Mouse (Mus musculus) heart, postnatal 0 days (tissue): ENCODE data around the gene Dnajb13. TPM values are rescaled to one million over a fixed set of nuclear protein-coding genes. Genes with fewer than 3 reads are reported as not detected.

Experiments used
- ATAC-seq: fragments of 200-750 bp; cut with Nextera tagmentation; 2 replicates; pipeline ENCODE4 v1.8.0; 2017; ENCODE audit warnings: low read depth, moderate number of reproducible peaks, moderate library complexity; ENCODE audit not compliant: insufficient read depth
- DNase-seq: peaks from one replicate; pipeline ENCODE4 v3.0.0-alpha.2; 2016; ENCODE audit warnings: low spot score
- H3K27ac ChIP-seq: fragments of 300-500 bp; sonication (generic); 2 replicates; pipeline ENCODE4 v1.5.1; 2014; ENCODE audit warnings: low read depth, mild to moderate bottlenecking
- H3K27me3 ChIP-seq: fragments of 300-500 bp; sonication (generic); 2 replicates; pipeline ENCODE4 v1.6.1; 2014; ENCODE audit warnings: low read length, mixed read lengths; ENCODE audit not compliant: control insufficient read depth, insufficient read depth
- H3K36me3 ChIP-seq: fragments of 300-500 bp; sonication (generic); replicated peaks from 2 replicates; pipeline ENCODE4 v1.6.1; 2014; ENCODE audit warnings: low read length, mixed read lengths; ENCODE audit not compliant: control insufficient read depth, insufficient read depth
- H3K4me1 ChIP-seq: fragments of 300-500 bp; sonication (generic); 2 replicates; pipeline ENCODE4 v1.6.1; 2014; ENCODE audit warnings: antibody characterized with exemption; ENCODE audit not compliant: control insufficient read depth, insufficient read depth
- H3K4me2 ChIP-seq: fragments of 300-500 bp; sonication (generic); 2 replicates; pipeline ENCODE4 v1.6.1; 2014; ENCODE audit warnings: low read depth, mild to moderate bottlenecking, low read length, moderate library complexity
- H3K4me3 ChIP-seq: fragments of 300-500 bp; sonication (generic); 2 replicates; pipeline ENCODE4 v1.5.1; 2014; ENCODE audit warnings: low read depth, low read length
- H3K9ac ChIP-seq: fragments of 300-500 bp; sonication (generic); replicated peaks from 2 replicates; pipeline ENCODE4 v1.6.1; 2014; ENCODE audit warnings: low read depth, low read length, mixed read lengths
- H3K9me3 ChIP-seq: fragments of 300-500 bp; sonication (generic); replicated peaks from 2 replicates; pipeline ENCODE4 v1.6.1; 2016; ENCODE audit warnings: low read length; ENCODE audit not compliant: control insufficient read depth
- CTCF ChIP-seq: IDR thresholded peaks from 2 replicates; pipeline ENCODE4 v1.5.1; 2016; ENCODE audit warnings: antibody characterized with exemption, control low read depth, low read depth
- EP300 ChIP-seq: IDR thresholded peaks from 2 replicates; pipeline ENCODE4 v1.6.1; 2016; ENCODE audit warnings: antibody characterized with exemption, low read depth
- WGBS: fragments of 180-500 bp; shearing (Covaris S2); extraction: QIAGEN DNeasy Blood & Tissue Kit; methylation state at CpG from one replicate; pipeline ENCODE4 v1.1.7; 2014; 5-methylcytosine and 5-hydroxymethylcytosine counted together
- polyA plus RNA-seq: library from polyadenylated mRNA; unstranded; fragments of >200 nt; fragmentation: Nextera tagmentation; extraction: Ambion mirVana; gene quantifications from 2 replicates; pipeline ENCODE4 v1.2.1, GENCODE M21; 2015
- total RNA-seq: library from RNA; depleted of rRNA; stranded (reverse); fragments of >200 nt; gene quantifications from 2 replicates; pipeline ENCODE4 v1.2.3, GENCODE M21; 2014; ENCODE audit warnings: low replicate concordance

The Dnajb13 gene
- total and polyA plus RNA-seq, 2 experiments from 2014 or later: 0.07 TPM; not detected in 1

GRCm38 (mm10) chr7:100501844-100502373 lies 12.9 kb downstream of the Dnajb13 start:
- Histone ChIP-seq H3K27ac (no peak overlapping the region), H3K4me2 (no peak overlapping the region), H3K4me3 (no peak overlapping the region), H3K9me3 (no peaks in the 10 kb centered on the region), H3K4me1 (no peaks in the 10 kb centered on the region), H3K27me3 (no peaks in the 10 kb centered on the region), H3K36me3 (peaks cover 23% of the 10 kb centered on the region; the same call in 1 of the 2 replicates), H3K9ac (no peak overlapping the region)
- whole genome bisulfite sequencing: 55% methylated on average over 2 of the region's 2 CpGs
- ATAC-seq (no peak), DNase-seq (no peak)
- TF ChIP-seq EP300 (no peak), CTCF (no peak)

GRCm38 (mm10) chr7:100501027-100501843 lies 13.5 kb downstream of the Dnajb13 start:
- H3K4me1 ChIP-seq: peaks cover 5% of the 10 kb centered on the region; the same call in 1 of the 2 replicates
- TF ChIP-seq CTCF (no peak), EP300 (no peak)
- no peak overlapping the region for H3K27ac ChIP-seq
- H3K9me3 ChIP-seq: no peaks in the 10 kb centered on the region
- DNase-seq: no peak
- no peak overlapping the region for H3K4me2 ChIP-seq
- H3K9ac ChIP-seq: no peak overlapping the region
- no peak for ATAC-seq
- H3K36me3 ChIP-seq: peaks cover 25% of the 10 kb centered on the region; the same call in 1 of the 2 replicates
- H3K27me3 ChIP-seq: no peaks in the 10 kb centered on the region
- no peak overlapping the region for H3K4me3 ChIP-seq
- 71% methylated on average over 6 of the region's 6 CpGs for WGBS

- no peak overlapping the region for H3K4me3 ChIP-seq
- TF ChIP-seq CTCF (no peak), EP300 (peak; percentile 48; the same call in 1 of the 2 replicates)
- ATAC-seq: no peak
- H3K9ac ChIP-seq: no peak overlapping the region
- H3K36me3 ChIP-seq: peaks cover 25% of the 10 kb centered on the region; the same call in 1 of the 2 replicates
- WGBS: 63% methylated on average over 16 of the region's 16 CpGs
- H3K4me2 ChIP-seq: no peak overlapping the region
- H3K9me3 ChIP-seq: no peaks in the 10 kb centered on the region
- no peak for DNase-seq
- H3K4me1 ChIP-seq: peaks cover 13% of the 10 kb centered on the region
- H3K27ac ChIP-seq: no peak overlapping the region
- H3K27me3 ChIP-seq: no peaks in the 10 kb centered on the region
These were observed 14.3 kb downstream of the Dnajb13 start for GRCm38 (mm10) chr7:100500276-100500977.

GRCm38 (mm10) chr7:100499465-100499864 lies 15.3 kb downstream of the Dnajb13 start:
- Histone ChIP-seq H3K4me2 (no peak overlapping the region), H3K9ac (no peak overlapping the region), H3K4me1 (peaks cover 16% of the 10 kb centered on the region), H3K4me3 (no peak overlapping the region), H3K27ac (no peak overlapping the region), H3K9me3 (no peaks in the 10 kb centered on the region), H3K36me3 (peaks cover 25% of the 10 kb centered on the region; the same call in 1 of the 2 replicates), H3K27me3 (no peaks in the 10 kb centered on the region)
- no peak for TF ChIP-seq EP300
- no peak for TF ChIP-seq CTCF
- DNase-seq (no peak), ATAC-seq (no peak)

GRCm38 (mm10) chr7:100497982-100498381 lies 16.8 kb downstream of the Dnajb13 start:
- H3K27me3 ChIP-seq: no peaks in the 10 kb centered on the region
- DNase-seq (no peak), ATAC-seq (no peak)
- no peaks in the 10 kb centered on the region for H3K9me3 ChIP-seq
- 90% methylated on average over 13 of the region's 13 CpGs for WGBS
- peaks cover 21% of the 10 kb centered on the region for H3K4me1 ChIP-seq
- H3K9ac ChIP-seq: no peak overlapping the region
- H3K36me3 ChIP-seq: peaks cover 25% of the 10 kb centered on the region; the same call in 1 of the 2 replicates
- no peak overlapping the region for H3K27ac ChIP-seq
- no peak overlapping the region for H3K4me3 ChIP-seq
- no peak for TF ChIP-seq EP300
- H3K4me2 ChIP-seq: no peak overlapping the region
